Mouse (Mus musculus): ENCODE measurements around the gene Adamts1.

GRCm38 (mm10) chr16:85827066-85827465 is 24.2 kb upstream of the Adamts1 start:
- TF ChIP-seq CTCF (IDR thresholded peaks at IDR 0.05; ENCODE audit: extremely low read depth, insufficient read depth, insufficient read length, insufficient replicate concordance) (no peak), POLR2A (IDR thresholded peaks at IDR 0.05; ENCODE audit: low read depth, low read length) (no peak)

All from spleen, adult 2 months (tissue).